Mouse (Mus musculus): ENCODE measurements around the gene Mtrf1l. TPM values are rescaled to one million over a fixed set of nuclear protein-coding genes. Genes with fewer than 3 reads are reported as not detected.
A peak's percentile ranks its signal among the peaks of the same experiment; 100 is the strongest.

Gene Mtrf1l
- polyA plus RNA-seq, 1 experiment from 2014 or later, result 21.9 TPM

GRCm38 (mm10) chr10:5798069-5798468 lies 25.6 kb downstream of the Mtrf1l start:
- ATAC-seq (replicated peaks; ENCODE audit: low FRiP score, low TSS enrichment, low read depth) (no peak), DNase-seq (ENCODE audit: low spot score) (no peak)
- H3K27ac ChIP-seq (ENCODE audit: low read depth), result no peak overlapping the region
- peaks cover 51% of the 10 kb centered on the region for H3K36me3 ChIP-seq (ENCODE audit: control insufficient read depth, insufficient read depth, low read length)
- WGBS, result 78% methylated on average over 4 of the region's 4 CpGs
- no peak overlapping the region for H3K4me3 ChIP-seq (ENCODE audit: low read depth, low read length)
- H3K9ac ChIP-seq (ENCODE audit: low read length), result no peak overlapping the region
- H3K4me2 ChIP-seq (ENCODE audit: low read length), result no peak overlapping the region
- peaks cover 6% of the 10 kb centered on the region for H3K4me1 ChIP-seq (replicated peaks; ENCODE audit: control insufficient read depth, insufficient read depth, low read length)
- H3K9me3 ChIP-seq (ENCODE audit: control insufficient read depth, low read length), result no peaks in the 10 kb centered on the region
- no peaks in the 10 kb centered on the region for H3K27me3 ChIP-seq (replicated peaks; ENCODE audit: control insufficient read depth, insufficient read depth, low read length)

DNA sequence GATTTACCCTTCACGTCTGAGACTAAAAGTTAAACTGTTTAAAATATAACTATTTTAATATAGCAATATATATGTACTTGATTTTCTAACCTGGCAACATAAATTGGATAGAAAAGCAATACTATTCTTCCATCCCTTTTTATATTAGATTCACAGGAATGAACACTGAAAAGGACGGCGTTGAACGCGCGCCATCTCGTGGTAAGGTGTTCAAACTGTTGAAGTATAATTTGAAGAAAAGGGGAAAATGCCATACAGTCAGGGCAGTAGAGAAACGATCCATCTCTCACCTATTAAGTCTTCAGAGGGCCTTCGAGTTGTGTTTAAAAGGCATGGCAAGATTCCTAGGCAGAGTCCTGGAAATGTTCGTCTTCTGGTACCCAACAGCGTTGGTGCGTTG lies 33.1 kb downstream of the Mtrf1l start:
- H3K9ac ChIP-seq (ENCODE audit: low read length), result no peak overlapping the region
- H3K4me2 ChIP-seq (ENCODE audit: low read length), result no peak overlapping the region
- no peaks in the 10 kb centered on the region for H3K4me1 ChIP-seq (replicated peaks; ENCODE audit: control insufficient read depth, insufficient read depth, low read length)
- no peak overlapping the region for H3K4me3 ChIP-seq (ENCODE audit: low read depth, low read length)
- H3K27me3 ChIP-seq (replicated peaks; ENCODE audit: control insufficient read depth, insufficient read depth, low read length), result no peaks in the 10 kb centered on the region
- H3K9me3 ChIP-seq (ENCODE audit: control insufficient read depth, low read length), result no peaks in the 10 kb centered on the region
- no peak for ATAC-seq (replicated peaks; ENCODE audit: low FRiP score, low TSS enrichment, low read depth)
- no peak overlapping the region for H3K27ac ChIP-seq (ENCODE audit: low read depth)
- DNase-seq (ENCODE audit: low spot score), result peak; percentile 73
- no peaks in the 10 kb centered on the region for H3K36me3 ChIP-seq (ENCODE audit: control insufficient read depth, insufficient read depth, low read length)
- WGBS, result 16% methylated on average over 12 of the region's 12 CpGs

GRCm38 (mm10) chr10:5786923-5787322 lies 36.8 kb downstream of the Mtrf1l start:
- H3K4me1 ChIP-seq (replicated peaks; ENCODE audit: control insufficient read depth, insufficient read depth, low read length), result no peaks in the 10 kb centered on the region
- no peaks in the 10 kb centered on the region for H3K36me3 ChIP-seq (ENCODE audit: control insufficient read depth, insufficient read depth, low read length)
- no peak overlapping the region for H3K4me3 ChIP-seq (ENCODE audit: low read depth, low read length)
- WGBS, result 19% methylated on average over 4 of the region's 4 CpGs
- no peak overlapping the region for H3K27ac ChIP-seq (ENCODE audit: low read depth)
- no peak overlapping the region for H3K4me2 ChIP-seq (ENCODE audit: low read length)
- H3K9ac ChIP-seq (ENCODE audit: low read length), result no peak overlapping the region
- H3K27me3 ChIP-seq (replicated peaks; ENCODE audit: control insufficient read depth, insufficient read depth, low read length), result no peaks in the 10 kb centered on the region
- ATAC-seq (replicated peaks; ENCODE audit: low FRiP score, low TSS enrichment, low read depth) (no peak), DNase-seq (ENCODE audit: low spot score) (no peak)
- H3K9me3 ChIP-seq (ENCODE audit: control insufficient read depth, low read length), result no peaks in the 10 kb centered on the region

Other genes with a start within 250 kb of the Mtrf1l start
- 4.7 and 5.0 TPM in 2 replicates for gene Myct1, start 230.1 kb downstream of the Mtrf1l start, polyA plus RNA-seq (2014; fragmentation: Nextera tagmentation; extraction: Ambion mirVana)
- 22.7 and 23.7 TPM in 2 replicates for gene Vip, start 184.7 kb downstream of the Mtrf1l start, polyA plus RNA-seq (2014; fragmentation: Nextera tagmentation; extraction: Ambion mirVana)
- 61.4 and 66.9 TPM in 2 replicates for gene Fbxo5, start 18.3 kb downstream of the Mtrf1l start, polyA plus RNA-seq (2014; fragmentation: Nextera tagmentation; extraction: Ambion mirVana)
- gene Rgs17, start 98.5 kb upstream of the Mtrf1l start, polyA plus RNA-seq (2014; fragmentation: Nextera tagmentation; extraction: Ambion mirVana), result 2.1 and 2.8 TPM in 2 replicates

Measured in intestine, embryonic 14.5 days (tissue).